Mouse (Mus musculus) cerebellum, postnatal 36 days (tissue): ENCODE measurements around the gene Atg7.
A peak's percentile ranks its signal among the peaks of the same experiment; 100 is the strongest.
"Not testable (repeated sequence)": the region's sequence is repeated elsewhere in the genome, so short reads cannot be mapped to it uniquely, and the experiment has no call there.

Experiments
- DNase-seq, 2 experiments: peaks; one replicate each; pipeline ENCODE4 v3.0.0; 2021 to 2022; ENCODE audit warnings: mixed read lengths in 2 of 2

Atg7 gene

DNA sequence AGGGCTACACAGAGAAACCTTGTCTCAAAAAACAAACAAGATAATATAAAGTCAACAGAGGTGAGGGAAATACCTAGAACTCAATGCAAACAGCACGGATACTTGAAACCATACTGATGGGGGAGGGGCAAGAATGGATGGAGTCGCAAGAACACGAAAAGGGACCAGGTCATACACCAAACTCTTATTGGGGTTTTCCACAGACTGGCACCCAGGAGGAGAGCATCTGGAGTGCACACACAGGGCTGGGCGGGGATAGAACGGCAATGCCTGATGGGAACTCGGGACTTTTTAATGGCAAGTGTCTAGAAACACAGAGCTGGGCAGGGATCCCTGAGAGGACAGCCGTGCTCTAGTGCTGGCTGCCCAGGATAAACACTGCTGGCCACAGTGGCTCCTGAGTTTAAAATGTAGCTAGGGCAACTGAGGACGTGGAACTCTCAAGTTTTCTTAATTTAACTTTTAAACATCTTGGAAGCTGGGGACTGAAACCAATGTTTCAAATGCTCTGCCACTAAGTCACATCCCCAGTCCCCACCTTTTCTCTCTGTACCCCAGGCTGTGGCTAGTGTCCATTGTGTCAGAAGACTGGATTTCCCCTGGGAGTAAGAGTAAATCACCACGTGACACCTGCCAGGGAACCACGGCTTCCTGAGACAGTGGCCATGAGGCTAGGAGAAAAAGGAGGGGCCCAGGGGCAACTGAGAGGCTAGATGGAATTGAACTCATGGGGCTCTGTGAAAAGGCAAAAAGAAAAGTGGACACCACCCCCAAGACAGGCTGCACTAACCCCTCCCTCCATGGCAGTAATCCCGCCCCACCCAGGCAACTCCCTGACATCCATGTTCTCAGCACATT is 243.8 kb downstream of the Atg7 start:
- no peak for DNase-seq

DNA sequence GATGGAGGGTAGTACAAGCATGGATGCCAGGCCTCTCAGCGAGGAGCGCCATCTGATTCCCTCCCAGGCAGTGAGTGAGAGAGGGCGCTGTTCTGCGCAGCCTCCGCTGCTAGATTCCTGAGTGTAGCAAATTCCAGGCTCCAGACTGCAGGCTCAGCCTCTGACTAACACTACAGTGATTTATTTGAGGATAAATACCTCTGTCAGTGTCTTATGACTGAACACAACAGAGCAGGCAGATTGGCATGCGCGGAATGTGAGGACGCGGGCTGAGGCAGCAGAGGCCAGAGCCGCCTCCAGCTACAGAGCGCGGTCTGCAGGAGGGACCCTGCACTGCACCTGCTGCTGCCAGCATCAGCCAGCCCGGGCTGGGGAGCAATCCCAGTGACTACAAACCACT is 246.0 kb downstream of the Atg7 start:
- DNase-seq: peak; percentile 49 to 51

DNA sequence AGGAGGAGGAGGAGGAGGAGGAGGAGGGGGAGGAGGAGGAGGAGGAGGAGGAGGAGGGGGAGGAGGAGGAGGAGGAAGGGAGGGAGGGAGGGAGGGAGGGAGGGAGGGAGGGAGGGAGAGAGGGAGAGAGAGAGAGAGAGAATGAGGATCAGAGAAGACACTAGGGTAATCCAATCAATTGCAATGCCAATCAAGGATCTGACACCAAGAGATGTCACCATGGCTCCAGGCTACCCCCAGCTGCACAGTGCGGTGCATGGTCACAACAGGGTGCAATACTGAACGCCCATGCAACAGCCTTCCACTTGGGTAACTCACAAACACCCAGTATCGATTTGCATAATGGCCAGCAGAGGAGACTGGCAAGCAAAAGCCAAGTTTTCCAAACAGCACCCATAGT is 247.1 kb downstream of the Atg7 start:
- DNase-seq: not testable (repeated sequence)

DNA sequence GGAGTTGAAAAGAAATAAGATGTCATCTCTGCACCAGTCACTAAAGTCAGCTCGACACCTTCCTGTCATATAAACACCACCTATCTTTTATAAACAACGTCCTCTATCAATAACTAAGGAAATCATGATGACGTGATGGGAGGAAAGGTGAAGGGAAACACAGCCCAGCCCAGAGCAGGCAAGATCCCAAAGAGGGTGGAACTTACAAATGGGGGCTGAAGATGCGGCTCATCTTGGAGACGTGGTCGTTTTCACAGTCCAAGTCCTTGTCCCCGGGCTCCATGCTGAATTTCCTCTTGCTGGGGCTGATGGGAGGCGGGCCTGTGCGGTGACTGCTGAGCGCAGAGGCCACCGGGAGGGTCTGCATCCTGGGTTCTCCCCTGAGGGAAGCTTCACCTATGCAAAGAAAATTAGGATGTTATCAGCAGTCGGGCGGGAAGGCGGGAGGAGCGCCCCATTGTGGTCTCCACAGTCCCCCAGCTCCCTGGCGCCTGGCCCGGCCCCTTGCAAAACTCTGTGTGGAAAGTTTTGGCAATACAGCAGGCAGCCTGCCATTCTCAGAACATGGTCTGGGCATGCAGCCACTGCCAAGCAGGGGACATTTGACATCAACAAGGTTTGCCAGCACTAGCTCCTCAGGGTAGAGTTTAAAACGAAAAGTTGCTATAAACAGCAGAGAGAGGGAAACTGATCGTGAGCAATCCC is 247.7 kb downstream of the Atg7 start:
- peak; percentile 80 to 84 for DNase-seq

DNA sequence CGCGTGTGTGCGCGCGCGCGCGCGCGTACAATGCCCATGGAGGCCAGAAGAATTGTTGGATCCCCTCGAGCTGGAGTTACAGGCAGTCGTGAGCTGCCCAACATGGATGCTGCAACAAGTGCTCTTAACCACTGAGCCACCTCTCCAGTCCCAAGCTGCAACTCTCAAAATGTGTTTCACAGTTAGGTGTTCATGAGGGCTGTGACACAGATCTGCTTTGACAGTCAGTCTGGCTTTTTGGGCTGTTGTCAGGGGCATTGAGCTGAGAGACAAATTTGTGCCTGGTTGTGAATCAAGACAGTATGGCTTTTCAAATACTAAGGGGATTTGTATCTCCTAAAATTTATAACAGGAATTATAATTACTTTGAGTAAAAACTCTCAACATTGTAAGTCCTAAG is 248.4 kb downstream of the Atg7 start:
- DNase-seq: no peak

DNA sequence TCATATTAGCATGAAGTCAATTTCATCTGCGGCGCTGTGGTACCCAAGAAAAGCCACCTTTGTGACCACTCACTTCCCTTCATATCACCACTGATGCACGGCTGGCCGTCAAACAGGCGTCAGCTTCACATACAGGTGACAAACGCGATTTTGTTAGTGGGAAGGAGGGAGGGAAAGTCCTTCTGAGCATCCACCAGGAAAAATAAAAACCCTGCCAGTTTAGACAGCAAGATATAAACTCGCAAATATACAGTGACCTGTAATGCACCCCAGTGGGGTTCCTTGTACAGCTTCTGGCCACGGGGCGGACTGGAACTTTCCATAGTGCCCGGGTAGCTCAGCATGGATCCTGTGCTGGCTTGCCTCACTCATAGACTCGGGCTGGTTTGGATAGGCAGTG is 248.9 kb downstream of the Atg7 start:
- DNase-seq: no peak

DNA sequence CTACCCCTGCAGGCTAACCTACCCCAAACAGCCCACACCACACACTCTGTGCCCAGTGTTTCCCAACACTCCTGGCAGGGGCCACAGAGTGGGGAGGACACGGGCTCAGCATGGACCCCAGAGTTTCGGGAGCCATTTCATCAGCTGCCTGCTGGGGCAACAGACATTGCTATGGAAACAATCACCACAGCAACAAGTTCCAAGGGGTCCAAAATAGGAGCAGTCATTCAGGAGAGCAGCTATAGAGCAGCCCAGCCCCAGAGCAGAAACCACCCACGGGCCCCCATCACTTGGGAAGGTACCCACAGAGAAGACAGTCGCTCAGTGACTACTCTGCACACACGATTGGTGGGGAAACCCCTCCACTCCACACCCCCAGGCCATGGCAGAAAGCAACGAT is 249.5 kb downstream of the Atg7 start:
- DNase-seq: no peak

DNA sequence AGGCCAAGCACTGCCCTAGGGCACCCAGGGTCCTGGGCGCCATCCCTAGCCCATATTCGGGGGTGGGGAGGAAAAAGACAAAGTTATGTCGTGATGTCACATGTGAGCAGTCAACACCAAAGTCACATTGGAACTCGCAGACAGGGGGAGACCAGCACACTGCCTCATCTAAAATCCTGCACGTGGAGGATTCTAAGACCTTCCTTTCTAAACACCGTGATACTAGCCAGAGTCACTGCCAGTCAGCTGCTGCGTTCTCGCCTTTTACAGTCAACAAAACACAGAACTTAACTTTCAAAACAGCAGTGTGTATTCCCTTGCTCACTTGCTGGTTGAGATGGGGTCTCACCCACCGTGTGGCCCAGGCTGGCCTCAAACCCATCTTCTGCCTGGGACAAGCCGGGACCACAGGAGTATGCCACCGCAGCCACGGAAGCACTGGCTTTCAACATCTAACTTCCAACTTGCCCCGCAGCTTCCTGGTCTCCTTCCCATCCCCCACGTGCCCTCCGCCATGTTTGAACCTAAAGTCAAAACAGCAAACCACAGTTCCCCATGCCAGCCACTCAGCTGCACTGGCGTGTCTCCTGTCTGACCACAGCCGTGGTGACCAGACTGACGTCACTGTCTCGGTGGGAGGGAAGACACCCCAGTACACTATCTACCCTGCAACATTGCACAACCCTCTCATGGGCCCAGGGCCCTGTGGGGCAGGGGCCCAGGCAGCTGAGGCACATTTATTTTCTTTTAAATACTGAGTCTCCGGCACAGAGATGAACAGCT is 250.7 kb downstream of the Atg7 start:
- no peak for DNase-seq

DNA sequence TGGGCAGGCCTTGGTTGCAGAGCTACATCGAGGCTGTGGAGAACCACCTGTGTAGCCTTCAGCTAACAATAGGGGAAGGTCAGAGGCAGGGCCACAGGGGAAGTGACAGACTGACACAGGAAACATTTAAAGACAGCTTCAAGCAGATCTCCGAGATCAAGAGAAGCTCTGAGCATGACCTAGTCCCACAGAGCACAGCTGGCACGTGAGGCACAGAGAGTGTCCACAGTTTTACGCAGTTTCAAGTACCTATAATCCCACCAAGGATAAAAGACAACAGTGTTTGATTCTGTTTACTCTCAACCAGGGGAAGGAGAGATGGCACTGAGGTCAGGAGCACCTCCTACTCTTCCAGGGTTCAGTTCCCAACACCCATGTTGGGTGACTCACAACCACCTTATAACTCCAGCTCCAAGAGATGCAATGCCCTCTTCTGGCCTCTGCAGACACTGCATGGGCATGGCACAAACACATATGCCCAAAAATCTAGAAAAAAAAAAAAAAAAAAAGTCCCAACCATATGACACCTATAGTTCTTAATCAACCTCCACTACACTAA is 251.7 kb downstream of the Atg7 start:
- no peak for DNase-seq

DNA sequence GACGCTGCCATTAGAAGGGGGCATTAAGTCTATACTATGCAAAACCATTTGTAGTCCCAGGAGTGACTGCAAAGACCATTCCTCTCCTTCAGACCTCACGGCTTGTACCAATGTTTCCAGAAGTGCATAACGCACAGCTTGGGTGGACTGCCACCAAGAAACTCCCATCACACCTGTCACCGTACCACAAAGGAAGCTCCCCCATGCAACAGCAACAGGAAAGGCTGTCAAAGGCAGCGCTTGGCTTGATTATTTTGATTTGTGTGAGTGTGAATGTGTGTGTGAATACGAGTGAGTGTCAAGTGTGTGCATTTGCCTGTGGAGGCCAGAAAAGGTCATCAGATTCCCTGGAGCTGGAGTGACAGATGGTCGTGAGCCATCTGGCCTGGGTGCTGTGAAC is 252.3 kb downstream of the Atg7 start:
- no peak for DNase-seq

DNA sequence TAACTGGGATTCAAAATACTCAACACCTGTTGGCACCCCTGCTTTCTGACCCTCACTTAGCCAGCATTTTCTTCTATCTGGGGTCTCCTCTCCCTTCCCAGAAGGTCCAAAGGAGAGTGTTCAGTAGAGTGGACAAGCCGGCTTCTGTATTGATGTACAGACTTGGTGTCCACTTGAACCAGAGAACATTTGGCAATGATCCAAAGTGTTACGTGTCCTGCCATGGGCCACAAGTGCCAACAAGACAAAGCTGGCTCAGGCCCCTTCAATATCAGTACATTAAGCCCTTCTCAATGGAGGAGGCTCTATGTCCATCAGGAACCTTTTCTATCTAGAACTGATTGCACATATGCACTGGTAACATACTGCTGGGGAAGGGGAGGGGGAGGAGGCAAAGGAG is 253.4 kb downstream of the Atg7 start:
- no peak for DNase-seq

DNA sequence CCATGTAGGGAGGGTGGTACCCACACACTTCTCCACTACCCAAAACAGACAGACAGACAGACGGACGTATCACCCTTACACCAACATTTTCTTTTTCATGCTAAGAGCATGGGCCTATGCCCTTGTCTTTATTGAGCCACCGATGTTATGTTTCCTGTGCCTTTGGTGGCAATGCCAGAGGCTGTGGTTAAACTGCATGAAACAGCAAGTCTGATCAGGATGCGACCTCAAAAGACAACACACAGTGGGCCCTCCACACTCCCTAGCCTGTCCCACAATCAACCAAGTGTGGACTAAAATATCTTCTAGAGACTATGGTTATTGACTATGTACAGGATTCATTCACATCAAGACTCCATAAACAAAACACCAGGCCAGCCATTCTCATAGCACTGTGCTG is 256.1 kb downstream of the Atg7 start:
- DNase-seq: no peak

DNA sequence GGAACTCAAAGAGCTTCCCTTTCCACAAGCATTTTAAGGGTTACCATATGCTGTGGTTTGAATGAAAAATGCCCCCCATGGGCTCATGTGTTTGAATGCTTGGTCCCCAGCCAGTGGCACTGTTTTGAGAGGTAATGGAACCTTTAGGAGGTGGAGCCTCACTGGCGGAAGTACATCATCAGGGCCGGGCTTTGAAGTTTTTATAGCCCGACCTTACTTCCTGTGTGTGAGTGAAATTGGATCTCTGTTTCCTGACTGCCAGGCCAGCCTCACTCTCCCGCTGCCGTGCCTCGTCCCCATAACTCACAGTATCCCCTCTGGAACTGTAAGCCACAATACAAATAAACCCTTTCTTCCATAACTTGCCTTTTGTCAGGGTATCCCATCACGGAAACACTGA is 256.8 kb downstream of the Atg7 start:
- no peak for DNase-seq

DNA sequence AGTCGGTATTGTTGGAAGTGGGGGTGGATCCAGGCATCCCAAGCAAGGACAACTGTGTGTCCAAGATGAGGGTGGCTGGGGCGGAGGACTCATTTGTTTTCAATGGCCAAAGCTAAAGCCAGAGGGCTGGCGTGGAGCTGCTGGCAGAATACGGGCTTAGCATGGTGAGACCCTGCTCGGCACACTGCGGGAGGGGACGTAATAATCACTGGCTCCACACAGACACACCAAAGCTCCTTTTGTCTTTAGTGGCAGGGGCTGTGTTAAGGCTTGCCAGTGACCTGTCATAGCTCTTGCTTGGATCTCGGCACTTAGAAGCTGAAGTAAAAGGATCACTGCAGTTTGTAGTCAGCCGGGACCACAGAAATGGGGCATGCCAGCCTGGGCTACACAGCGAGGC is 257.3 kb downstream of the Atg7 start:
- DNase-seq: no peak

DNA sequence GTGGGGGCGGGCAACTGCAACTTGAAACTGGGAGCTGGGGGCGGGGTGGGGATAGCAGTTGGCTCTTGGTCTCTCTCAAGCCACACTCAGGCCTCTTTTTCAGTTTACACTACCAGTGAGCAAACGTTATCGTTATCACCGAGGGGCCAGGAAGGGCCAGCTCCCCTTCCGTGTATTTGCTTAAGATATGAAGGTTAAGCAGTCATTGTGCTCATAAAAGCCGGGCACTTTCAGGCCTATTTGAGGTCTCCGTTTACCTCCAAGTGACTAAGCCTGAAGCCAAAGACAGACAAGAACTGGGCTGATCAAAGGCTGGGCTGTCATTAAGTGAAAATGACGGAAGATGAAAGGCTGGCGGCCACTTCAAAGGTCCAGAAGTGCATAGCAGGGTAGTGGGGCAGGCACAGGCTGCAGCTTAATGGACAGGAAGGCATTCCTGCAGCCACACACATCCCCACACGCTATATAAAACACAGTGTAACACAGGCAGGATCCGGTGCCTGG is 258.5 kb downstream of the Atg7 start:
- DNase-seq: no peak

DNA sequence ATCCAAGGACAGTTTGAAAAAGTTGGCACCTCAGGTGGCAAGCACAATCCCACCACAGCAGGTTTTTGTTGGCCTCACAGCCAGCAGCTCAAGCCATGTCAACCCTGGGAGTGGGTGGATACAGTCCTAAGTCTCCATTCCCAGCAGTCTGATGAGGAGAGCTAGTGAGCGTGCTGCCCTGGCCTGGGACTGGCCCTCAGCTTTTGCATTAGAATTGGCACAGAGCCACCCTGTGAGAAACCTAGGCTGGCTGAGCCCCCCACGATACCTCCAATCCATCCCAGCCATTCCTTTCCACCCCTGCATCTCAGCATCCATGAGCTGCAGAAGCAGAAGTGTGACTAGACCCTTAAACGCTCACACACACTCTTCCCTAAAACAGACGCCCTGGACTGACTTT is 259.0 kb downstream of the Atg7 start:
- no peak for DNase-seq

DNA sequence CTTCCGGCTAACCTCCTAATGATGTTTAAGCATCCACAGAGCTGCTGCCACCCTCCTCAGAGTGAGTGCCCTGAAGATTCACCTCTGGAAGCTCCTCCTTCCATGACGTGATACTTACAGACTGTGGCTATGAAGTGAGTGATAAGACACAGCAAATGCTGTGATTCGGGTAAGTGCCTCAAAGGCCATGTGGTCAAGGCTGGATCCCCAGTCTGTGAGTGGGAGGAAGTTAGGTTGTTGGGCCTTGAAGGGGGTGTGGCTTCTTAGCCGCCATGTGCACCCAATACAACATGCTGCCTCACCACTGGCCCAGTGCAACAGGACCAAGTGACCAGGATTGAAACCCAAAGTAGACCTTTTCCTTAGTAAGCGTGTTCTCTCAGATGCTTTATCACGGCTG is 261.3 kb downstream of the Atg7 start:
- DNase-seq: no peak

DNA sequence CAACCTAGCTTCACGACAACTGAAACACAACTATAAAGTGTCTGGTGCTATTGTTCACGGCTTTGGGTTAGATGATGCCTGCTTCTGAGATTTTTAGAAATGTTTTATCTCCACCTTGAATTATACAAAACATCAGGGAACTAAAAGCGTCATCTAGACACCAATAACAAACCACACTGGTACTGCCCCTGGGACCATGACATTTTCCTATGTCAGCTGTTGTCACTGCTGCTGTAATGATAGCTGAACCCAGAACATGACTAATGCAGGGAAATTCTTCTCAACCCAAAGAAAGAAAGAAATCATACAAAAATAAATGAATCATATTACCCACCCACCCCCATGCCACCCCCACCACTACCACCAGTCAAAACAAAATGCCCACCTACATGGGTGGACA is 261.9 kb downstream of the Atg7 start:
- no peak for DNase-seq

DNA sequence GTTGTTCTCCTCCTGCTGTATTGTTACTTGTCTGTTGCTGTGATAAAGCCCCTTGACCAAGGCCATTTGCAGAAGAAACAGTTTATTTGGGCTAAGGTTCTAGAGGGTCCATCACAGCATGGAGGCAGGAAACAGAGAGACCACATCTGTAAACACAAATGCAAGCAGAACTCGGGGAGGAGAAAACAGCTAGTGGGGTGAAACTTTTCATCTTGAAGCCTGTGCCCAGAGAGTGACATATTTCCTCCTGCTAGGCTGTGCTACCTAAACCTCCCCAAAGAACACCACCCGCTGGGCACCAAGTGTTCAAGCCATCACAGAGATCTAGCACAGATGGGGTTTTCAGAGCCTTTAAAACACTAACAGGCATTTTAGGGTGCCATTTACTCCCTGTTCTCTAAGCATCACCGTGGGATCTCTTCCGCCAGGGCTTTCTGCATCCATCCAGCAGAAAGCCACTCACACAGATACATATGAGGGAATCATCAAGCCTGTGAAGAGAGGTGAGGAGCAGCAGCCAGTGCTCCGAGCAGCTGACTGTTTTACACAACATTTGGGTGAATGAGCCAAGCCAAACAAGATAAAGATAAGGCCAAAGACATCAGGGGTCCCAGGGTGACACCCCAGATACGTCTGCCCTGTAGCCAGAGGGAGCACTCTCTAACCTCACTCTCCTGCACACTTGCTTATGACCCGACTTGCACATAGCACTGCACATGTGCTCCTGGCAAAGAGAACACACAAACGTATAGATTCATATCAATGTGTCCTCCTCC is 262.5 kb downstream of the Atg7 start:
- DNase-seq: no peak

DNA sequence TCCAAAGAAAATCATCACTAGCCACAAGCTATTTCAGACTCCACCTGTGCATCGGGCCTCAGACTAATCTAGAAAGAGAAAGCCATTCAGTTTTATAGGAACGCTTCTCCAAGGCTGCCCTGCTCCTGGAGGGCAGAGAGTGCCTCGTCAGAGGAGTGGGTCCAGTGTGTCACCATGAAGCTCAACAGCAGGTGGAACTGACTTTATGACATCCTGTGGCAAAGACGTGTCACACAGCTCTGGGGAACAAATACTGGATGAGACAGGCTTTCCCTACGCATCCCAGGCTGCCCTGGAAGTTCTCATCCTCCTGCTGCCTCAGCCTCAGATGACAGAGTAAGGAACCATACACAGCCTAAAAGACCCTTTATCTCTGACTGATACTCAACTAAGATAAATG is 263.3 kb downstream of the Atg7 start:
- DNase-seq: no peak

DNA sequence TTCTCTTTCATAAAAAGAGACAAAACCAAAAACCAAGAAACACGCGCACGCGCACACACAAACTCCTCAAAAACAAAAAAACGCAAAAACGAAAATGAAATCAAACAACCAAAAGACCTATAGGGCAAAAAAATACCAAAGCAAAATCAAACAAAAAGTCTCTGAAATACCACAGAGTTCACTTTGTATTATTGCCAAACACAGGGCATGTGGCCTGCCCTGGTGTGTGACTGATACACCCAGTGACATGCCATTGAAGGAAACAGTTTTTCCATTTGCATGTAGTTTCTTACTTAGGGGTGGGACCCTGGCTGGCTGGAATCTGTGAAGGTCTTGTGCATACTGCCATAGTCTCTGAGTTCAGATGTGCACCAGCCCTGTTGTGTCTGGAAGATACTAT is 264.6 kb downstream of the Atg7 start:
- no peak for DNase-seq

DNA sequence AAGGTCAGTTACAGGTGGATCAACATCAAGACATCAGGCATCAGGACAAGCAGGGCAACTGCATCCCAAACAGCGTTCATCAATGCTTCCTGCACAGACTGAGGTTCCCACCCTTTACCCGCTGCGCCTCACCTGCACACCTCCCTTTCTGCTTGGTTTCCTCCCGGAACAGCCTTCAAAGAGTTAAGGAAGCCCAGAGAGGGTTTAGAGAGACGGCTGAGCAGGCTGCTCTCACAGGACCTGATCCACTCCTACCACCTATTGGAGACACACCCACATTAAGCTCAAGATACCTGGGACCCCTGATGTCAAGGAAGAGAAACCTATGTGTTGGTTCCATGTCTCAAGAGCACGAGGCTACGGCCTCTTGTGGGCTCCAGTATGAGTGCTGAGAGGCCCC is 266.9 kb downstream of the Atg7 start:
- no peak for DNase-seq
